Mouse (Mus musculus) forebrain, embryonic 16.5 days (tissue): ENCODE measurements around the gene Phldb2. TPM values are rescaled to one million over a fixed set of nuclear protein-coding genes. Genes with fewer than 3 reads are reported as not detected.
A peak's percentile ranks its signal among the peaks of the same experiment; 100 is the strongest.

Experiments
- ATAC-seq: fragments of 200-750 bp; cut with Nextera tagmentation; 2 replicates; pipeline ENCODE4 v1.8.0; 2017; ENCODE audit warnings: mild to moderate bottlenecking, moderate library complexity
- H3K27ac ChIP-seq: fragments of 300-500 bp; sonication (generic); 2 replicates; pipeline ENCODE4 v1.5.1; 2014; ENCODE audit warnings: low read length, control low read depth
- H3K27me3 ChIP-seq: fragments of 300-500 bp; sonication (generic); replicated peaks from 2 replicates; pipeline ENCODE4 v1.6.1; 2014; ENCODE audit warnings: low read length; ENCODE audit not compliant: control insufficient read depth, insufficient read depth
- H3K36me3 ChIP-seq: fragments of 300-500 bp; sonication (generic); 2 replicates; pipeline ENCODE4 v1.6.1; 2014; ENCODE audit not compliant: control insufficient read depth, insufficient read depth
- H3K4me1 ChIP-seq: fragments of 300-500 bp; sonication (generic); replicated peaks from 2 replicates; pipeline ENCODE4 v1.6.1; 2014; ENCODE audit warnings: low read length; ENCODE audit not compliant: control insufficient read depth, insufficient read depth
- H3K4me2 ChIP-seq: fragments of 300-500 bp; sonication (generic); 2 replicates; pipeline ENCODE4 v1.6.1; 2014; ENCODE audit warnings: mild to moderate bottlenecking, low read length, control low read depth
- H3K4me3 ChIP-seq: fragments of 300-500 bp; sonication (generic); replicated peaks from 2 replicates; pipeline ENCODE4 v1.5.1; 2014; ENCODE audit warnings: mild to moderate bottlenecking, low read length, control low read depth
- H3K9ac ChIP-seq: fragments of 300-500 bp; sonication (generic); replicated peaks from 2 replicates; pipeline ENCODE4 v1.6.1; 2014; ENCODE audit warnings: low read depth, low read length, control low read depth
- H3K9me3 ChIP-seq: fragments of 300-500 bp; sonication (generic); 2 replicates; pipeline ENCODE4 v1.6.1; 2016; ENCODE audit warnings: low read length; ENCODE audit not compliant: control insufficient read depth
- WGBS: fragments of 180-500 bp; shearing (Covaris S2); extraction: QIAGEN DNeasy Blood & Tissue Kit; methylation state at CpG from one replicate; pipeline ENCODE4 v1.1.7; 2014; 5-methylcytosine and 5-hydroxymethylcytosine counted together
- polyA plus RNA-seq: library from polyadenylated mRNA; unstranded; fragments of >200 nt; fragmentation: Nextera tagmentation; extraction: Ambion mirVana; gene quantifications from 2 replicates; pipeline ENCODE4 v1.2.1, GENCODE M21; 2015

Phldb2 gene
- polyA plus RNA-seq, 1 experiment from 2014 or later: 7.1 TPM

DNA sequence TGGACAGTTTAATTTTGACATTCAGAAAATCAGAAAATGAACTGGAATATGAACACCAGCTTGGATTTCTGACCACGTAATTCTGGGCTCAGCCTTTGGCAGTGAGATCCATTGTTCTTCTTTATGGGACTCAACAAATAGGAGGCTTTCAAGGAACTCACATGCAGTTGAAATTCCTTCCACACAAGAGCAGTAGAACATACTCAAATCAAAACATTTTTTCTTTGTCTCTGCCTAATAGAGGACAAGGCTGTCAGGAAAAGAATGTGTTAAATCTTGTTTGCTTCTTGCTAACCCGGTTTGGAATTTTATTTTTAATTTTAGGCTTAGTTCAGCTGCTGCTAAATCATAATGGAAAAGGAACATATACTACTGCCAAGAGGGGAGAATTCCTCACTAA, 153.0 kb downstream of the Phldb2 start:
- WGBS: 54% methylated on average over 2 of the region's 2 CpGs
- H3K36me3 ChIP-seq: no peaks in the 10 kb centered on the region
- H3K4me1 ChIP-seq: peaks cover 7% of the 10 kb centered on the region; the same call in 1 of the 2 replicates
- no peaks in the 10 kb centered on the region for H3K27me3 ChIP-seq
- H3K9ac ChIP-seq: no peak overlapping the region
- H3K4me2 ChIP-seq: no peak overlapping the region
- no peak overlapping the region for H3K4me3 ChIP-seq
- H3K27ac ChIP-seq: no peak overlapping the region
- no peaks in the 10 kb centered on the region for H3K9me3 ChIP-seq
- no peak for ATAC-seq

GRCm38 (mm10) chr16:45799150-45799549, 154.2 kb downstream of the Phldb2 start:
- H3K9ac ChIP-seq: no peak overlapping the region
- H3K4me3 ChIP-seq: no peak overlapping the region
- no peak overlapping the region for H3K4me2 ChIP-seq
- WGBS: 35% methylated on average over 4 of the region's 4 CpGs
- no peaks in the 10 kb centered on the region for H3K36me3 ChIP-seq
- peaks cover 7% of the 10 kb centered on the region; the same call in 1 of the 2 replicates for H3K4me1 ChIP-seq
- H3K27me3 ChIP-seq: no peaks in the 10 kb centered on the region
- 0 out of 2 replicates have a peak overlapping the region, but pooled peaks have one; percentile 3 for H3K27ac ChIP-seq
- no peaks in the 10 kb centered on the region for H3K9me3 ChIP-seq
- ATAC-seq: peak; percentile 79

GRCm38 (mm10) chr16:45798591-45798990, 154.8 kb downstream of the Phldb2 start:
- no peak for ATAC-seq
- 82% methylated on average over 2 of the region's 2 CpGs for WGBS
- Histone ChIP-seq H3K9me3 (no peaks in the 10 kb centered on the region), H3K9ac (no peak overlapping the region), H3K36me3 (no peaks in the 10 kb centered on the region), H3K27ac (no peak overlapping the region), H3K4me1 (peaks cover 7% of the 10 kb centered on the region; the same call in 1 of the 2 replicates), H3K4me3 (no peak overlapping the region), H3K4me2 (no peak overlapping the region), H3K27me3 (no peaks in the 10 kb centered on the region)

GRCm38 (mm10) chr16:45796815-45797214, 156.6 kb downstream of the Phldb2 start:
- no peaks in the 10 kb centered on the region for H3K36me3 ChIP-seq
- WGBS: 80% methylated on average over 2 of the region's 2 CpGs
- H3K9ac ChIP-seq: no peak overlapping the region
- no peak overlapping the region for H3K4me2 ChIP-seq
- ATAC-seq: no peak
- no peaks in the 10 kb centered on the region for H3K27me3 ChIP-seq
- H3K9me3 ChIP-seq: no peaks in the 10 kb centered on the region
- peaks cover 7% of the 10 kb centered on the region; the same call in 1 of the 2 replicates for H3K4me1 ChIP-seq
- H3K4me3 ChIP-seq: no peak overlapping the region
- no peak overlapping the region for H3K27ac ChIP-seq

DNA sequence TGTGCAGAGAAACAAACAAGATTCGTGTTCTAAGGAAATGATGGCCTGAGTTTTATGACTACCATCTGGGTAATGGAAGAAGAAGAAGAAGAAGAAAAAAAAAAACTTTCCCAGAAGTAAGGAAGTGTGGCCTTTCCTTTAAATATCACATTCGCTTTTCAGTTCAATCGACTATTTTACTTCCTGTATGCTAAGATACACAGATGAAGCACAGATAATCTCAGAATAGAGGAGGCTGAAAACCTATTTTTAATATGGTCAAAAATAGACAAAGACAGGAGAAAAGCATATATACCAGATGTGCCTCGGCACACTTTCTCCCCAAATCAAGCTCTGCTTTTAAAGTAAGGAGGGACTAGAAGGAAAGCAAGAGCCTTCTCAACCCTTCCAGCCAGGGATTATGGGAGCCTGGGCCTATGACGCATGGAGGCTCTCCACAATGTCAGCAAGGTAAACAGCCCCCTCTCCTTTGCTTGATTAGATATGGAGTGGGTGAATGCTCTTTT, 158.2 kb downstream of the Phldb2 start:
- H3K9ac ChIP-seq: no peak overlapping the region
- H3K4me1 ChIP-seq: peaks cover 7% of the 10 kb centered on the region; the same call in 1 of the 2 replicates
- H3K9me3 ChIP-seq: no peaks in the 10 kb centered on the region
- no peak overlapping the region for H3K4me2 ChIP-seq
- 90% methylated on average over 5 of the region's 5 CpGs for WGBS
- no peaks in the 10 kb centered on the region for H3K36me3 ChIP-seq
- H3K27ac ChIP-seq: no peak overlapping the region
- ATAC-seq: no peak
- H3K27me3 ChIP-seq: no peaks in the 10 kb centered on the region
- no peak overlapping the region for H3K4me3 ChIP-seq

- no peak overlapping the region for H3K4me3 ChIP-seq
- no peaks in the 10 kb centered on the region for H3K9me3 ChIP-seq
- no peak for ATAC-seq
- H3K4me2 ChIP-seq: no peak overlapping the region
- 89% methylated on average over 2 of the region's 2 CpGs for WGBS
- no peak overlapping the region for H3K9ac ChIP-seq
- H3K27me3 ChIP-seq: no peaks in the 10 kb centered on the region
- H3K4me1 ChIP-seq: peaks cover 3% of the 10 kb centered on the region; the same call in 1 of the 2 replicates
- no peak overlapping the region for H3K27ac ChIP-seq
- no peaks in the 10 kb centered on the region for H3K36me3 ChIP-seq
Observed at GRCm38 (mm10) chr16:45792781-45793180, 160.6 kb downstream of the Phldb2 start.

DNA sequence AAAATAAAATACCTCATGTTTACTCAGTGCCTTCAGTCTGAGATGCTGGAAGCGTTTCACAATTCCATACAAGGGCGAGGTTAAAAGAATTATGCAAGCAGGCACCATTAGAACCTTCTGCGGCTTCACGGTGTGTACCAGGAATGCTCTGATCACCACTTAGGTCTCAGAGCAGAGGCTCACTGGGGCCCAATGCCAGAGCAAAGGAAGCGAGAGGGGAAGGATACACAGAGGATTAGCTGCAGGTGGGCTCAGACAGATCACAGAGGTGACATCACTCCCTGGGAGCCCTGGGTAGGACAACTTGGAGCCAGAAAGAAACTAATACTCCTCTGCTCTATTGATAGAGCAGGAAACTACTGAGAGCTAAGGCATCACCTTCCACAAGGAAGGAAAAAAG, 162.1 kb downstream of the Phldb2 start:
- no peaks in the 10 kb centered on the region for H3K4me1 ChIP-seq
- H3K4me2 ChIP-seq: no peak overlapping the region
- H3K27me3 ChIP-seq: no peaks in the 10 kb centered on the region
- no peak for ATAC-seq
- H3K9ac ChIP-seq: no peak overlapping the region
- no peaks in the 10 kb centered on the region for H3K36me3 ChIP-seq
- H3K4me3 ChIP-seq: no peak overlapping the region
- H3K27ac ChIP-seq: no peak overlapping the region
- H3K9me3 ChIP-seq: no peaks in the 10 kb centered on the region
- WGBS: 57% methylated on average over 5 of the region's 5 CpGs

DNA sequence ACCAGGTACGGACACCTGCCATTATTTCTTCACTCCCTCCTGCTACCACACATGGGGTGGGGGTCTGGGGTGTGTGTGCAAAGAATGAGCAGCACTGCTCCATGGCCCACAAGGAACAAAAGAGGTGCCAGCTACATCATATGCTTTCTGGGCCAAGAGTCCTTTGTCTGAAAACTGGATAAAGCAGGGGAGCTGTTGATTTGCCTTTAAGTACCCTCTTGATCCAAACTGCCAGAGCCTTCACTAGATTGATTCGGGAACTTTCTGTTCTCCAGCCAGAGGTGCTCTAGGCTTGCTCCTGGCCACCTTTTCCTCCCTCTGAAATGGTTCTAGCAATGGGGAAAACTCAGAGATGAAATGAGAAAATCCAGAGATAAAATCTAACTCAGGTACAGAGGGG, 164.1 kb downstream of the Phldb2 start:
- no peak overlapping the region for H3K4me2 ChIP-seq
- H3K27me3 ChIP-seq: no peaks in the 10 kb centered on the region
- no peak overlapping the region for H3K4me3 ChIP-seq
- ATAC-seq: no peak
- WGBS: 78% methylated on average over 2 of the region's 2 CpGs
- no peak overlapping the region for H3K27ac ChIP-seq
- H3K9me3 ChIP-seq: no peaks in the 10 kb centered on the region
- H3K36me3 ChIP-seq: no peaks in the 10 kb centered on the region
- no peak overlapping the region for H3K9ac ChIP-seq
- no peaks in the 10 kb centered on the region for H3K4me1 ChIP-seq

DNA sequence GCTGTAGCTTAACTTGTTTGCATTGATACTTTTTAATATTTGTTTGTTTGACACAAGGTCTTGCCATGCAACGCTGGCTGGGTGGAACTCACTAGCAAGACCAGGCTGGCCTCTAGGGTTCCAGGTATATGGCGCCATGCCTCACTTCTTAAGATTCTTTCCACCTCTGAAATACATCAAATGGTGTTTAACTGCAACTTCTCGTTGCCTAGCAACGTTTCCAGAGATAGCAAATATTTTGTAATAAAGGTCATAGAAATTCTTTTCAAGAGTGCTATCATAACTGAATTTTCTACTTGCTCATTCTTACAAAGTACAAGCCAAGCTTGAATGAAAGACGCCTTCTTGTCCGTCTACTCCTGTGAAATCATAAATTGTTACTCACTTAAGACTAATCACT, 165.7 kb downstream of the Phldb2 start:
- Histone ChIP-seq H3K4me3 (no peak overlapping the region), H3K36me3 (no peaks in the 10 kb centered on the region), H3K4me2 (no peak overlapping the region), H3K9ac (no peak overlapping the region), H3K4me1 (no peaks in the 10 kb centered on the region), H3K27me3 (no peaks in the 10 kb centered on the region), H3K27ac (no peak overlapping the region), H3K9me3 (no peaks in the 10 kb centered on the region)
- WGBS: 89% methylated on average over 6 of the region's 6 CpGs
- no peak for ATAC-seq

- no peak for ATAC-seq
- Histone ChIP-seq H3K4me1 (no peaks in the 10 kb centered on the region), H3K9ac (no peak overlapping the region), H3K9me3 (no peaks in the 10 kb centered on the region), H3K27ac (no peak overlapping the region), H3K27me3 (no peaks in the 10 kb centered on the region), H3K36me3 (no peaks in the 10 kb centered on the region), H3K4me3 (no peak overlapping the region), H3K4me2 (no peak overlapping the region)
- WGBS: 45% methylated on average over 8 of the region's 8 CpGs
Observed at GRCm38 (mm10) chr16:45786639-45787038, 166.8 kb downstream of the Phldb2 start.
